Mouse (Mus musculus) kidney, adult 18-20 months (tissue): Measurements from ENCODE around the gene Nosip.
"Not testable (repeated sequence)": the region's sequence is repeated elsewhere in the genome, so short reads cannot be mapped to it uniquely, and the experiment has no call there.

Source experiments
- DNase-seq: peaks from one replicate; pipeline ENCODE4 v3.0.0; 2021

The Nosip gene

GRCm38 (mm10) chr7:45062239-45062835 is at the start of gene Nosip, which contains the start of gene Prrg2:
Nosip (plus strand) TSS chr7:45062429.
Prrg2 (minus strand) TSS chr7:45062677.
- DNase-seq, result peak; percentile 97

- no peak for DNase-seq
These were observed 49.4 kb upstream of the Nosip start for GRCm38 (mm10) chr7:45012824-45013223.

- no peak for DNase-seq
These were observed 48.7 kb upstream of the Nosip start for GRCm38 (mm10) chr7:45013366-45014095.

GRCm38 (mm10) chr7:45014096-45014451 is 48.2 kb upstream of the Nosip start:
- DNase-seq, result no peak

GRCm38 (mm10) chr7:45015344-45015956 is 46.8 kb upstream of the Nosip start:
- DNase-seq, result no peak

GRCm38 (mm10) chr7:45015957-45016612 is 46.1 kb upstream of the Nosip start, which contains the start of gene Scaf1:
Scaf1 (minus strand) TSS chr7:45016363.
- DNase-seq, result peak; percentile 99

- DNase-seq, result no peak
These were observed 45.5 kb upstream of the Nosip start for GRCm38 (mm10) chr7:45016761-45017160.

- peak; percentile 89 for DNase-seq
These were observed 44.8 kb upstream of the Nosip start, which contains the start of gene Rras for GRCm38 (mm10) chr7:45017242-45018061. Rras (plus strand) TSS chr7:45017961.

- peak; percentile 76 for DNase-seq
These were observed 43.1 kb upstream of the Nosip start for GRCm38 (mm10) chr7:45019031-45019571.

GRCm38 (mm10) chr7:45020225-45020624 is 42.0 kb upstream of the Nosip start:
- no peak for DNase-seq

GRCm38 (mm10) chr7:45023711-45024110 is 38.5 kb upstream of the Nosip start:
- not testable (repeated sequence) for DNase-seq

GRCm38 (mm10) chr7:45024281-45025248 is 37.7 kb upstream of the Nosip start:
- no peak for DNase-seq

- no peak for DNase-seq
These were observed 36.5 kb upstream of the Nosip start for GRCm38 (mm10) chr7:45025601-45026220.

GRCm38 (mm10) chr7:45026256-45026655 is 36.0 kb upstream of the Nosip start:
- DNase-seq, result no peak

GRCm38 (mm10) chr7:45027761-45028160 is 34.5 kb upstream of the Nosip start:
- no peak for DNase-seq

GRCm38 (mm10) chr7:45028351-45028750 is 33.9 kb upstream of the Nosip start:
- no peak for DNase-seq

- no peak for DNase-seq
These were observed 32.2 kb upstream of the Nosip start for GRCm38 (mm10) chr7:45029995-45030394.

GRCm38 (mm10) chr7:45030857-45031256 is 31.4 kb upstream of the Nosip start:
- DNase-seq, result no peak

GRCm38 (mm10) chr7:45033722-45034359 is 28.4 kb upstream of the Nosip start:
- DNase-seq, result no peak

- no peak for DNase-seq
These were observed 26.6 kb upstream of the Nosip start for GRCm38 (mm10) chr7:45035631-45036030.
